Mouse (Mus musculus): Measurements from ENCODE around the gene Nxph4. TPM values are rescaled to one million over a fixed set of nuclear protein-coding genes. Genes with fewer than 3 reads are reported as not detected.
A peak's percentile ranks its signal among the peaks of the same experiment; 100 is the strongest.

The Nxph4 gene
- polyA plus RNA-seq, 1 experiment from 2014 or later = 0.10 TPM

- Histone ChIP-seq H3K4me3 (no peak overlapping the region), H3K4me2 (no peak overlapping the region), H3K27me3 (replicated peaks) (peaks cover 50% of the 10 kb centered on the region), H3K4me1 (no peaks in the 10 kb centered on the region), H3K27ac (no peak overlapping the region), H3K9me3 (replicated peaks) (no peaks in the 10 kb centered on the region), H3K36me3 (peaks cover 63% of the 10 kb centered on the region), H3K9ac (no peak overlapping the region)
- 70% methylated on average over 8 of the region's 8 CpGs for WGBS (ENCODE audit: insufficient replicate concordance)
- ATAC-seq = no peak
Measured at GRCm38 (mm10) chr10:127541510-127541909, 7.2 kb upstream of the Nxph4 start.

- Histone ChIP-seq H3K36me3 (peaks cover 36% of the 10 kb centered on the region), H3K4me1 (peaks cover 16% of the 10 kb centered on the region), H3K4me2 (no peak overlapping the region), H3K27me3 (replicated peaks) (peaks cover 80% of the 10 kb centered on the region), H3K27ac (no peak overlapping the region), H3K4me3 (no peak overlapping the region), H3K9ac (no peak overlapping the region), H3K9me3 (replicated peaks) (no peaks in the 10 kb centered on the region)
- WGBS (ENCODE audit: insufficient replicate concordance) = 21% methylated on average over 7 of the region's 7 CpGs
- ATAC-seq = no peak
Measured at GRCm38 (mm10) chr10:127537854-127538583, 3.7 kb upstream of the Nxph4 start.

GRCm38 (mm10) chr10:127536586-127537314 is 2.4 kb upstream of the Nxph4 start:
- 11% methylated on average over 8 of the region's 8 CpGs for WGBS (ENCODE audit: insufficient replicate concordance)
- Histone ChIP-seq H3K9ac (no peak overlapping the region), H3K4me2 (no peak overlapping the region), H3K27me3 (replicated peaks) (peaks cover 89% of the 10 kb centered on the region), H3K4me1 (peaks cover 16% of the 10 kb centered on the region), H3K9me3 (replicated peaks) (no peaks in the 10 kb centered on the region), H3K27ac (no peak overlapping the region), H3K4me3 (no peak overlapping the region), H3K36me3 (peaks cover 25% of the 10 kb centered on the region)
- no peak for ATAC-seq

GRCm38 (mm10) chr10:127534929-127535384 is 598 bp upstream of the Nxph4 start:
- Histone ChIP-seq H3K9ac (no peak overlapping the region), H3K27ac (no peak overlapping the region), H3K36me3 (peaks cover 9% of the 10 kb centered on the region), H3K9me3 (replicated peaks) (no peaks in the 10 kb centered on the region), H3K27me3 (replicated peaks) (peaks cover 98% of the 10 kb centered on the region), H3K4me2 (peak overlapping the region; percentile 63), H3K4me3 (0 out of 2 replicates have a peak overlapping the region, but pooled peaks have one; percentile 41), H3K4me1 (peaks cover 21% of the 10 kb centered on the region)
- WGBS (ENCODE audit: insufficient replicate concordance) = 3% methylated on average over 30 of the region's 30 CpGs
- ATAC-seq = 0 out of 2 replicates have a peak, but pooled peaks have one; percentile 10

- Histone ChIP-seq H3K4me3 (no peak overlapping the region), H3K9ac (no peak overlapping the region), H3K36me3 (no peaks in the 10 kb centered on the region), H3K9me3 (replicated peaks) (no peaks in the 10 kb centered on the region), H3K4me2 (no peak overlapping the region), H3K4me1 (peaks cover 26% of the 10 kb centered on the region), H3K27me3 (replicated peaks) (peaks cover 100% of the 10 kb centered on the region), H3K27ac (no peak overlapping the region)
- ATAC-seq = no peak
- WGBS (ENCODE audit: insufficient replicate concordance) = 3% methylated on average over 4 of the region's 4 CpGs
Measured at GRCm38 (mm10) chr10:127531548-127531947, 2.8 kb downstream of the Nxph4 start.

- H3K27ac ChIP-seq = no peak overlapping the region
- no peak overlapping the region for H3K4me2 ChIP-seq
- H3K27me3 ChIP-seq (replicated peaks) = peaks cover 100% of the 10 kb centered on the region
- H3K36me3 ChIP-seq = no peaks in the 10 kb centered on the region
- no peaks in the 10 kb centered on the region for H3K9me3 ChIP-seq (replicated peaks)
- WGBS (ENCODE audit: insufficient replicate concordance) = 2% methylated on average over 17 of the region's 25 CpGs
- no peak overlapping the region for H3K4me3 ChIP-seq
- no peak for ATAC-seq
- H3K4me1 ChIP-seq = peaks cover 32% of the 10 kb centered on the region
- H3K9ac ChIP-seq = no peak overlapping the region
Measured at GRCm38 (mm10) chr10:127530945-127531344, 3.4 kb downstream of the Nxph4 start.

GRCm38 (mm10) chr10:127527481-127527880 is 6.9 kb downstream of the Nxph4 start:
- Histone ChIP-seq H3K27ac (no peak overlapping the region), H3K9me3 (replicated peaks) (no peaks in the 10 kb centered on the region), H3K9ac (no peak overlapping the region), H3K27me3 (replicated peaks) (peaks cover 98% of the 10 kb centered on the region), H3K4me2 (no peak overlapping the region), H3K4me3 (no peak overlapping the region), H3K36me3 (no peaks in the 10 kb centered on the region), H3K4me1 (peaks cover 30% of the 10 kb centered on the region)
- 6% methylated on average over 17 of the region's 17 CpGs for WGBS (ENCODE audit: insufficient replicate concordance)
- no peak for ATAC-seq

- no peaks in the 10 kb centered on the region for H3K36me3 ChIP-seq
- peaks cover 32% of the 10 kb centered on the region for H3K4me1 ChIP-seq
- H3K27ac ChIP-seq = no peak overlapping the region
- ATAC-seq = 0 out of 2 replicates have a peak, but pooled peaks have one; percentile 8
- no peaks in the 10 kb centered on the region for H3K9me3 ChIP-seq (replicated peaks)
- H3K9ac ChIP-seq = no peak overlapping the region
- H3K27me3 ChIP-seq (replicated peaks) = peaks cover 90% of the 10 kb centered on the region
- peak overlapping the region; percentile 53 for H3K4me2 ChIP-seq
- whole genome bisulfite sequencing (ENCODE audit: insufficient replicate concordance) = 1% methylated on average over 26 of the region's 26 CpGs
- H3K4me3 ChIP-seq = peak overlapping the region; percentile 38
Measured at GRCm38 (mm10) chr10:127526681-127527080, 7.7 kb downstream of the Nxph4 start.

GRCm38 (mm10) chr10:127526048-127526447 is 8.3 kb downstream of the Nxph4 start:
- WGBS (ENCODE audit: insufficient replicate concordance) = 4% methylated on average over 26 of the region's 26 CpGs
- H3K4me2 ChIP-seq = peak overlapping the region; percentile 53

GRCm38 (mm10) chr10:127524646-127525255 is 9.6 kb downstream of the Nxph4 start:
- ATAC-seq = no peak
- H3K27me3 ChIP-seq (replicated peaks) = peaks cover 71% of the 10 kb centered on the region
- H3K4me2 ChIP-seq = no peak overlapping the region
- no peak overlapping the region for H3K27ac ChIP-seq
- no peaks in the 10 kb centered on the region for H3K9me3 ChIP-seq (replicated peaks)
- no peak overlapping the region for H3K9ac ChIP-seq
- WGBS (ENCODE audit: insufficient replicate concordance) = 5% methylated on average over 23 of the region's 23 CpGs
- H3K36me3 ChIP-seq = peaks cover 12% of the 10 kb centered on the region
- H3K4me1 ChIP-seq = peaks cover 46% of the 10 kb centered on the region
- no peak overlapping the region for H3K4me3 ChIP-seq

More at GRCm38 (mm10) chr10:127526048-127526447, 8.3 kb downstream of the Nxph4 start:
- H3K27me3 ChIP-seq (replicated peaks) = peaks cover 84% of the 10 kb centered on the region
- peak overlapping the region; percentile 38 for H3K4me3 ChIP-seq
- H3K9me3 ChIP-seq (replicated peaks) = no peaks in the 10 kb centered on the region
- no peak for ATAC-seq
- no peaks in the 10 kb centered on the region for H3K36me3 ChIP-seq
- H3K4me1 ChIP-seq = peaks cover 38% of the 10 kb centered on the region
- H3K9ac ChIP-seq = no peak overlapping the region
- no peak overlapping the region for H3K27ac ChIP-seq

GRCm38 (mm10) chr10:127522088-127522581 is 12.2 kb downstream of the Nxph4 start, which contains the start of gene Shmt2:
TSS of gene Shmt2 (minus strand) at chr10:127522444.
- Histone ChIP-seq H3K4me2 (peak within 1 kb of the TSS; percentile 89), H3K9ac (peak within 1 kb of the TSS; percentile 82), H3K4me3 (peak within 1 kb of the TSS; percentile 70), H3K4me1 (peaks cover 70% of the 10 kb centered on the region), H3K27ac (peak within 1 kb of the TSS; percentile 85), H3K9me3 (replicated peaks) (no peaks in the 10 kb centered on the region), H3K27me3 (replicated peaks) (peaks cover 55% of the 10 kb centered on the region), H3K36me3 (peaks cover 38% of the 10 kb centered on the region)
- peak; percentile 64 for ATAC-seq
- under 1% methylated on average over 21 of the region's 21 CpGs for WGBS (ENCODE audit: insufficient replicate concordance)
